Mouse (Mus musculus) hindbrain, embryonic 15.5 days (tissue): Measurements from ENCODE around the gene Osbpl5. TPM values are rescaled to one million over a fixed set of nuclear protein-coding genes. Genes with fewer than 3 reads are reported as not detected.
A peak's percentile ranks its signal among the peaks of the same experiment; 100 is the strongest.

Experiments
- ATAC-seq: fragments of 200-750 bp; cut with Nextera tagmentation; 2 replicates; pipeline ENCODE4 v1.8.0; 2017; ENCODE audit warnings: low read depth, moderate number of reproducible peaks, moderate TSS enrichment; ENCODE audit not compliant: low FRiP score
- H3K27ac ChIP-seq: fragments of 300-500 bp; sonication (generic); replicated peaks from 2 replicates; pipeline ENCODE4 v1.5.1; 2015; ENCODE audit warnings: mild to moderate bottlenecking, inconsistent platforms
- H3K27me3 ChIP-seq: fragments of 300-500 bp; sonication (generic); 2 replicates; pipeline ENCODE4 v1.6.1; 2015; ENCODE audit warnings: control low read depth, inconsistent platforms
- H3K36me3 ChIP-seq: fragments of 300-500 bp; sonication (generic); 2 replicates; pipeline ENCODE4 v1.6.1; 2015; ENCODE audit warnings: control low read depth, inconsistent platforms
- H3K4me1 ChIP-seq: fragments of 300-500 bp; sonication (generic); replicated peaks from 2 replicates; pipeline ENCODE4 v1.6.1; 2015; ENCODE audit warnings: control low read depth, inconsistent platforms
- H3K4me2 ChIP-seq: fragments of 300-500 bp; sonication (generic); 2 replicates; pipeline ENCODE4 v1.6.1; 2015; ENCODE audit warnings: moderate library complexity, mild to moderate bottlenecking, inconsistent platforms
- H3K4me3 ChIP-seq: fragments of 300-500 bp; sonication (generic); 2 replicates; pipeline ENCODE4 v1.5.1; 2015; ENCODE audit warnings: mild to moderate bottlenecking, inconsistent platforms
- H3K9ac ChIP-seq: fragments of 300-500 bp; sonication (generic); 2 replicates; pipeline ENCODE4 v1.6.1; 2015; ENCODE audit warnings: inconsistent platforms
- H3K9me3 ChIP-seq: fragments of 300-500 bp; sonication (generic); 2 replicates; pipeline ENCODE4 v1.6.1; 2016; ENCODE audit warnings: control low read depth, inconsistent platforms
- WGBS: fragments of 180-500 bp; shearing (Covaris S2); methylation state at CpG from one replicate; pipeline ENCODE4 v1.1.7; 2015; 5-methylcytosine and 5-hydroxymethylcytosine counted together
- polyA plus RNA-seq: library from polyadenylated mRNA; unstranded; fragments of >200 nt; fragmentation: Nextera tagmentation; extraction: Ambion mirVana; gene quantifications from 2 replicates; pipeline ENCODE4 v1.2.1, GENCODE M21; 2015

The Osbpl5 gene
- polyA plus RNA-seq: 37.8 and 39.9 TPM in 2 replicates

DNA sequence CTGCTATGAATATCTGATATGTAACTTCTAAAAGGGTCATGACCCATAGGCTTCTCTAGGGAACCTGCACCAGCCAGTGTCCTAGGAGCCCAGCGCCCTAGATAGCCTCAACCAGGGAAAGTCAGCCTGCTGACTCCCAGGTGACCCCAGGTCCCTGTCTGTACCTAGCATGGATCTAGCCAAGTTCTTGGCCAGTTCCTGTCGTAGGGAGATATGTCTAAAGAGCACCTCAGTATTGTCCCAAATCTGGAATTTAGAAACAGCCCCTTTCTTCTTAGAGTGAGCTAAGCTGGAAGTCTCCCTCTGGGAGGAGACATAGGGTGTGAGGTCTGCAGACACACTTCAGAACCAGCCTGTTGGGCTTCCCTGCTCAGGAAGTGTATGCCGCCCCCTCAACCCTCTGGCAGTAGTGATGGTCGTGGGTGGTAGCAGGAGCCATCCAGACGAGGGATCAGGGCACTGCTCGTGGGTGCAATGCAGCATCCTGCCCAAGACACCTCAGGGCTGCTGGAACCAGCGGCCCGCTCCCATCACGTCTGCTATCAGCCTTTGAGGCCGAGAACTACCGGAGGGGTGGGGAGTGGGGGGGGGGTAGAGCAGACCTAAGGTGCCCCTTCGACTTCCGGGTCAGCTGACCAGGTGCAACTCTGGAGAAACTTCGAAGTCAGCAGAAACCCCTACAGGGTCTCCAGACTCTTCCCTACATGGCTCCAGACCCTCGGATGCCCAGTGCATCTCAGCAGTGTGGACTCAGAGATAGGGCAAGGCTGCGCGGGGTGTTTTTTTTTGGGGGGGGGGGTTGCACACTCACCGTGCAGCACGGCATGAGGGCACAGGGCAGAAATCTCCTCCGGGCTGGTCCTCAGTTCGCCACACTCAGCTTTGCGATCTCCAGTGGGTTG is at the start of gene Osbpl5:
Gene Osbpl5, minus strand, starts transcription at position 861 of the 902 bp plus-strand sequence.
- Histone ChIP-seq H3K4me3 (peak within 1 kb of the TSS; percentile 40), H3K4me1 (peaks cover 13% of the 10 kb centered on the region), H3K27me3 (peaks cover 13% of the 10 kb centered on the region), H3K27ac (no peak within 1 kb of the TSS), H3K9ac (peak within 1 kb of the TSS; percentile 36; the same call in 1 of the 2 replicates), H3K36me3 (no peaks in the 10 kb centered on the region), H3K9me3 (no peaks in the 10 kb centered on the region), H3K4me2 (peak within 1 kb of the TSS; percentile 94)
- WGBS: 29% methylated on average over 22 of the region's 22 CpGs
- 0 out of 2 replicates have a peak, but pooled peaks have one; percentile 6 for ATAC-seq

DNA sequence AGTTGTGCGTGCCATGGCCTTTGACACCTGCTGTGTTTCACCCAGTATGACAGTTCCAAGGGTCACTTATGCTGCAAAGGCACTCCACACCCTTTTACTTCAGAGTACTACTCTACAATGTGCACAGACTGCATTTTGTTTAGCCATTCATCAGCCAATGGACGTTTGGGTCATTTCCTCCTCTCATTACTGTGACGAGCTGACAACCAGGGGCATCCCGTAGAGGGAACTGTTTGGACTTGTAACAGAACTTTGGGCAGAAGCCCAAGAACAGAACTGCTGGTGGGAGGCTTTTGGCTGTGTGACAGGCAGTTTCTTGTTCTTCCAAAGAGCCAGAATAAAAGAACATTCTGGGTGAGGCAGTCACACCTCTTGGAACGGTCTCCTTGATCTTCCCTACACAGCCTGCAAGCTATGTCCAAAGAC is 48.4 kb upstream of the Osbpl5 start:
- H3K36me3 ChIP-seq: peaks cover 18% of the 10 kb centered on the region

DNA sequence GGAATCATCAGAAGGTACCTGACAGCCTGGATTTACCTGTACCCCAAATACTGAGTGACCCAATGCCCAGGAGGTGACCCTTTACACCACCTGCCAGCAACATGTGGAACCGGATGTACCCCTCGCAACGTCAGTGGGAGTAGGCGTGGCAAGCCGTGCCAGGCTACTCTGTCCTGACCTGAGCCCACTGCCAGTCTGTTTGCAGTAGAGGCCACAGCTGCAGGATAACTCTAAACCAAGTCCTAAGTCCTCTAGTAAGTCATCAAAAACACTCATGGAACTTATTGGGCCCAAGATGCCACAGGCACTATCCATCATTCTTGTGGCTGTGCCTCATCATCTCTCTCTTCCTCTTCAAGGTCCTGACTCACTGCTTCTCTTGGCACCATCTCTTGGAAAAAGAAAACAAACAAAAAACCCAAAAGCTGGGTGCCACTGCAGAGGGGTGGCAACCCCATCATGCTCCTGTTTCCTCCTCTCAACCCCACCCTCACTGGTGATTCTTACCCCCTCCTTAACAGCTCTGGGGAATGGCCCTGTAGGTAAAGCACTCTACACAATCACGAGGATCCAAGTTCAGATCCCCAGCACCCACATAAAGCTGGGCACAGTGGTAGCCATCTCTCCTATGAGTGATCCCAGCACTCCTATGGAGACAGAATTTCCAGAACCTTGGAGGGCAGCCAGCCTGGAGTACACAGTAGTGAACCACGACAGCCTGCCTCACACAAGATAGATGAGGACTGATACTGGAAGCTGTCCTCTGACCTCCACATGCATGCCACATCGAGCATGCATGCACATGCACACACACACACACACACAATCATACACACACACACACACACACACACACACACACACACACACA is 44.6 kb upstream of the Osbpl5 start:
- H3K4me2 ChIP-seq: no peak overlapping the region
- peaks cover 34% of the 10 kb centered on the region for H3K36me3 ChIP-seq
- no peaks in the 10 kb centered on the region for H3K27me3 ChIP-seq
- H3K4me1 ChIP-seq: no peaks in the 10 kb centered on the region
- WGBS: 92% methylated on average over 8 of the region's 8 CpGs
- H3K9me3 ChIP-seq: no peaks in the 10 kb centered on the region
- H3K4me3 ChIP-seq: no peak overlapping the region
- no peak overlapping the region for H3K9ac ChIP-seq
- ATAC-seq: no peak
- H3K27ac ChIP-seq: no peak overlapping the region

More for the DNA sequence above, 48.4 kb upstream of the Osbpl5 start:
- H3K9me3 ChIP-seq: no peaks in the 10 kb centered on the region
- H3K9ac ChIP-seq: no peak overlapping the region
- H3K4me1 ChIP-seq: no peaks in the 10 kb centered on the region
- H3K4me3 ChIP-seq: no peak overlapping the region
- no peaks in the 10 kb centered on the region for H3K27me3 ChIP-seq
- WGBS: 61% methylated on average over 5 of the region's 5 CpGs
- no peak overlapping the region for H3K4me2 ChIP-seq
- no peak overlapping the region for H3K27ac ChIP-seq
- 0 out of 2 replicates have a peak, but pooled peaks have one; percentile 41 for ATAC-seq

DNA sequence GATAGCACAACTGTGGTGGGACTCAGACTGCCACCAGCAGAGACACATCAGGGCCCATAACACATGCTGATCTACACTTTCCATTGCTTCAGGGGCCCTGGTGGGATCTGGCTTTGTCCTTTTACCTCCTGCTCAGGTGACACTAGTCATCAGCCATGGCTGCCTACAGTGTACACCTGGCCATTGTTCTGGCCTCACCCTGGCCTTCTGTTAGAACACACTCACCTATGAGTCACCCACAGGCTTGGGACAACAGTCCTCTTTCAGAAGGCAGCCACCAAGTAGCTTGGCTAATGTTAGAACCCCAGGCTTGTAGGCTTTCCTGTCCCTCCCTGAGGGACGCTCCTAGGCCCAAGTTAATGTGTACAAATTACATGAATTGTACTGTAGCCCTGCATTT is 44.0 kb upstream of the Osbpl5 start:
- H3K9me3 ChIP-seq: no peaks in the 10 kb centered on the region

DNA sequence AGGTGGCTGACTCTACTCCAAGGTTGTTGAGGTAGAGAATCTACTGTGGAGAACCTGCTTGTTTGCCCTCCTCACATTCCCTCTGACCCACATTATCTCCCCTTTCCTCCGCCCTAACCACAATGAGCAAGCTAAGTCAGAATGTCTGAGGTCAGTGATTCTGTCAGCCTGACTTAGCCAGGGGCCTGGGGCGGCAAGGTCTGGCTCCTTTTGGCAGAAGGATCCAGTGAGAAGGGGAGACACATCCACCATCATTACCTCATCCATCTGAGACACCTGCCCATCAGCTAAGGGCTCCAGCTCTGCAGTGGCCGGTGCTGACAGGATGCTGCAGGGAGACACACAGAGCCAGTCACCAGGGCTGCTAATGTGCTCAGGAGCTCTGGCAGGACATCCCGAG is 42.0 kb upstream of the Osbpl5 start:
- 90% methylated on average over 4 of the region's 4 CpGs for WGBS
- Histone ChIP-seq H3K4me2 (no peak overlapping the region), H3K27me3 (no peaks in the 10 kb centered on the region), H3K36me3 (peaks cover 33% of the 10 kb centered on the region), H3K27ac (no peak overlapping the region), H3K9ac (no peak overlapping the region), H3K9me3 (no peaks in the 10 kb centered on the region), H3K4me3 (no peak overlapping the region), H3K4me1 (no peaks in the 10 kb centered on the region)
- no peak for ATAC-seq

More for the DNA sequence above, 44.0 kb upstream of the Osbpl5 start:
- no peak overlapping the region for H3K9ac ChIP-seq
- no peaks in the 10 kb centered on the region for H3K4me1 ChIP-seq
- H3K27ac ChIP-seq: no peak overlapping the region
- H3K36me3 ChIP-seq: peaks cover 33% of the 10 kb centered on the region
- no peak for ATAC-seq
- H3K27me3 ChIP-seq: no peaks in the 10 kb centered on the region
- 95% methylated on average over 1 of the region's 1 CpGs for WGBS
- H3K4me3 ChIP-seq: no peak overlapping the region
- no peak overlapping the region for H3K4me2 ChIP-seq

DNA sequence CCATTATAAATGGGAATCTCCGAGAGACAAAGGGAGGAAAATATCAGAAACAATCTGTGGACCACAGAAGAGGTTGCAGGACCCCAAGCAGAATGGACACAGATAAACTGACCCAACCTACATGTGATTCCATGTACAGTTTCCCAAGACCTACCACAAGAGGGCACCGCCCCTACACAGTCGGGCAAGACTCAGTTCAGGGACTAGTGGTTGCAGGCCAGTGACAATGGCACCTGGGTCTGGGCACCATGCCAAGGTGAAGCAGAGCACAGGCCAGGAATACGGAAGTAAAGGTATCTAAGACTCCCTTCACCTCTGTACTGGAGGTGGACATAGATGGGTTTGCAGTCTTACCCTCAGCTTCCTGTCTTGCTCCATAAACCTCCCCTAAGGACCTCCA is 36.3 kb upstream of the Osbpl5 start:
- Histone ChIP-seq H3K27me3 (no peaks in the 10 kb centered on the region), H3K4me3 (no peak overlapping the region), H3K4me2 (no peak overlapping the region), H3K9me3 (no peaks in the 10 kb centered on the region), H3K27ac (no peak overlapping the region), H3K4me1 (no peaks in the 10 kb centered on the region), H3K36me3 (peaks cover 12% of the 10 kb centered on the region), H3K9ac (no peak overlapping the region)
- ATAC-seq: no peak
- 64% methylated on average over 4 of the region's 4 CpGs for WGBS

DNA sequence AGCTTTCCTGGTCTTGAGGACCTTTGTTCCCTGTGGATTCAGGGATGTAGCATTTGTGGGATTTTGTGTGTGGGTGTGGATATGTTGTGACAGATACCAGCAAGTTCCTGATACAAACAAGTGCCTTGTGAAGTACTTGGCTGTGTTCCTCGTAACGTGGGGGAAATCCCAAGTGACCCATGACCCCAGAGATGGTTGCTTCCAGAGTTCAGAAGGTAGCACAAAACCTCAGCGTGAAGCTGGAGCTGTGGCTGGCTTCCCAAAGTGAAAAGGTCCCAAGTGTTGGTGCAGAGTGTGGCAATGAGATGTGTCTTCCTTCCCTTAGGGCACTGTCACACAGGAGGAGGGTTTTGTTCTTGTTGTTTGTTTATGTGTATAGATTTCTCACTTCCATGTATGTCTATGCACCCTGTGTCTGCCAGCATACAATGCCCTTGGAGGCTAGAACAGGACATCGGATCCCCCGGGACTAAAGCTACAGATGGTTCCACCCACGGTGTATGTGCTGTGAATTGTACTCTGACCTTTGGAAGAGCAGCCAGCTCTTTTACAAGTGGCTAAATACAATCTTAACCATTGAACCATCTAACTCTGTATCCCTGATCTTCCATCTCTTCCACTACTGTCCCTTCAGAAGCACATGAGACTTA is 35.7 kb upstream of the Osbpl5 start:
- Histone ChIP-seq H3K9me3 (no peaks in the 10 kb centered on the region), H3K4me2 (no peak overlapping the region), H3K4me3 (no peak overlapping the region), H3K4me1 (no peaks in the 10 kb centered on the region), H3K27me3 (no peaks in the 10 kb centered on the region), H3K9ac (no peak overlapping the region), H3K27ac (no peak overlapping the region), H3K36me3 (peaks cover 7% of the 10 kb centered on the region; the same call in 1 of the 2 replicates)
- ATAC-seq: no peak
- WGBS: 78% methylated on average over 6 of the region's 6 CpGs

DNA sequence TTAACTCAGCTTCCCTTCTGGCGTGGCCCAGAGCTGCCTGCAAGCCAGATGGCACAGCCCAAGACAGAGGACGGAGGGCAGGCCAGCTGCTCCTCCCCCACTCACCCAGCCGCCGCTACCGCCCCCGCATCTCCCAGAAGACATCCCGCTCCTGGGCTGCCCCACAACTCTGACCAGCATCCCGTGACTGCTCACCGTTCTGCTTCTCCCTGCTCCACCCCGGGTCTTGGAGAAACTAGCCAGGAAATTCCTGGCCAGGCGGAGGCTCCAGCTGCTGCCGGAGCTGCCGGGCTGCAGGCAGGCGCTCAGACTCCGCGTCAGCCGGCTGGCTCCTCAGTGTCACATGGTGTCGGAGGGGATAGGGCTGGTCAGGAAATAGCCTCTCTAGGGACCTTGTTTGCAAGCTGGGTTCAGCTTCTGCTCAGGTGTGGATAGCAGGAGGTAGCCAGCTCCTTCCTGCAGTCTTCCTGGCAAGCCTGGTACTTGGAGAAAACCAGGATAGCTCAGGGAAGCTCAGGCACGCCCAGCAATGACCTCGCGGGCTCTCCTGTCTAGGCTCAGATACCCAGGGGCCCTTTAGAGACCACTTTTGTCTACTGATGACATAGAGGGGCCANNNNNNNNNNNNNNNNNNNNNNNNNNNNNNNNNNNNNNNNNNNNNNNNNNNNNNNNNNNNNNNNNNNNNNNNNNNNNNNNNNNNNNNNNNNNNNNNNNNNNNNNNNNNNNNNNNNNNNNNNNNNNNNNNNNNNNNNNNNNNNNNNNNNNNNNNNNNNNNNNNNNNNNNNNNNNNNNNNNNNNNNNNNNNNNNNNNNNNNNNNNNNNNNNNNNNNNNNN is 27.4 kb upstream of the Osbpl5 start, which contains the start of gene Mrgpre:
Gene Mrgpre, minus strand, starts transcription at position 505 of the 834 bp plus-strand sequence.
- under 1% methylated on average over 21 of the region's 21 CpGs for WGBS
- Histone ChIP-seq H3K36me3 (peaks cover 3% of the 10 kb centered on the region; the same call in 1 of the 2 replicates), H3K9me3 (no peaks in the 10 kb centered on the region), H3K27ac (peak within 1 kb of the TSS; percentile 79), H3K4me1 (peaks cover 28% of the 10 kb centered on the region), H3K4me2 (peak within 1 kb of the TSS; percentile 87), H3K4me3 (peak within 1 kb of the TSS; percentile 55), H3K27me3 (no peaks in the 10 kb centered on the region), H3K9ac (peak within 1 kb of the TSS; percentile 76)
- peak; percentile 88 for ATAC-seq

DNA sequence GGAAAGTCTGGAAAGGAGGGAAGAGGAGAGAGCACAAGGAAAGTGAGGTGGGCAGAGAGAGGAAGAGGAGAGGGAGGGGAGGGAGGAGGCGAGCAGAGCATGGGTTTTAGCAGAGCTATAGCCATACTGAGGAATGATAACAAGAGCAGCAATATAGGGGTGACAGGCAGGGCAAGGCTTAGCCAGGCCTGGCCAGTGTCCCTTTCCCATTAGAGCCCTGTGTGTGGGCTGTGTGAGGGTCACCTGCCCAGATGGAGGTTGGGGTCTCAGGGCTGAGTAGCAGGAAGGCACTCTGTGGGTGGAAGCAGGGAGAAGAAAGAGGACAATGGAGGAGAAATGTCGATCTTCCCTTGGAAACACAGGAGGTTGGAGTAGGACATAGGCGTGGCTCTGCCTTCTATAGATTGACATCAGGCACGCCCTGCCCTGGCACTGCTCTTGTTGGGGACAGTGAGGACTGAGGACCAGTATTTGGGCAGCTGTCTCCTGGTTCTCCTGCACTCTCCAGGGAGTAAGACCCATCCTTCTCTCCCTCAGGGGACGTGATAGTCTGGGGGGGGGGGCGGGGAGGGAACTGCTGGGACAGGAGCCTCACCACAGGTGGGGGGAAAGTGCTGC is 26.7 kb upstream of the Osbpl5 start:
- peak; percentile 59 for ATAC-seq
- Histone ChIP-seq H3K4me2 (peak overlapping the region; percentile 87), H3K9me3 (no peaks in the 10 kb centered on the region), H3K36me3 (peaks cover 3% of the 10 kb centered on the region; the same call in 1 of the 2 replicates), H3K4me3 (peak overlapping the region; percentile 55), H3K27me3 (no peaks in the 10 kb centered on the region), H3K4me1 (peaks cover 28% of the 10 kb centered on the region), H3K9ac (peak overlapping the region; percentile 76), H3K27ac (peak overlapping the region; percentile 79)
- WGBS: 13% methylated on average over 6 of the region's 6 CpGs

DNA sequence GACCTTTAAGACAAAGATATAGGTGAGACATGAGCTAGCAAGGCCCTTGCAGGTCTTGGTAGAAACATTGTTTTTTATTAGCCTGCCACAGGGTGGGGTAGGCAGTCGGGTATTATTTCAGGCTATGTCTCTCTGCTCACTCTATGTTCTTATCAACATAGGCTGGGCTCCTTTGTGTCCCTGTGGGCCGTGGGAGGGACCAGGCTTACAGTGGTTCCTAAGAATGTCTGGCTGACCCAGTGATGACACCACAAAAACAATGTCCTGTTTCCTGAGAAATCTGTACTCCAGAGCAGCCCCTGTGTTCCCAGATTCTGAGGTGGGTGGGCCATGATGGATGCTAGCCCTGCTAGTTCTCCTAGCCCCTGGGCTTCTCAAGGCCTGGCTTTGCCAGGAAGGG is 20.6 kb upstream of the Osbpl5 start:
- ATAC-seq: no peak
- peaks cover 3% of the 10 kb centered on the region; the same call in 1 of the 2 replicates for H3K36me3 ChIP-seq
- 71% methylated on average over 2 of the region's 2 CpGs for WGBS
- no peaks in the 10 kb centered on the region for H3K27me3 ChIP-seq
- no peak overlapping the region for H3K27ac ChIP-seq
- no peaks in the 10 kb centered on the region for H3K9me3 ChIP-seq
- H3K4me2 ChIP-seq: no peak overlapping the region
- H3K9ac ChIP-seq: no peak overlapping the region
- no peak overlapping the region for H3K4me3 ChIP-seq
- no peaks in the 10 kb centered on the region for H3K4me1 ChIP-seq
